Mouse (Mus musculus): ENCODE measurements around the gene Afm.

Gene Afm

GRCm38 (mm10) chr5:90560743-90561142 is 42.0 kb downstream of the Afm start, which contains the start of gene 5830473C10Rik:
TSS of gene 5830473C10Rik (plus strand) at chr5:90561107.
- DNase-seq = no peak

- DNase-seq = no peak
Observed at GRCm38 (mm10) chr5:90561721-90562275, 43.1 kb downstream of the Afm start.

- DNase-seq = no peak
Observed at GRCm38 (mm10) chr5:90562880-90563279, 44.1 kb downstream of the Afm start.

GRCm38 (mm10) chr5:90564161-90564560 is 45.4 kb downstream of the Afm start:
- no peak for DNase-seq

GRCm38 (mm10) chr5:90565205-90565604 is 46.5 kb downstream of the Afm start:
- DNase-seq = no peak

GRCm38 (mm10) chr5:90567788-90568187 is 49.1 kb downstream of the Afm start:
- no peak for DNase-seq

GRCm38 (mm10) chr5:90568338-90568737 is 49.6 kb downstream of the Afm start:
- DNase-seq = no peak

- no peak for DNase-seq
Observed at GRCm38 (mm10) chr5:90571216-90571615, 52.5 kb downstream of the Afm start.

GRCm38 (mm10) chr5:90577751-90578150 is 59.0 kb downstream of the Afm start:
- DNase-seq = no peak

- DNase-seq = no peak
Observed at GRCm38 (mm10) chr5:90579556-90579955, 60.8 kb downstream of the Afm start.

- DNase-seq = no peak
Observed at GRCm38 (mm10) chr5:90582179-90582578, 63.4 kb downstream of the Afm start.

- DNase-seq = no peak
Observed at GRCm38 (mm10) chr5:90584799-90585198, 66.1 kb downstream of the Afm start.

- no peak for DNase-seq
Observed at GRCm38 (mm10) chr5:90586511-90586910, 67.8 kb downstream of the Afm start.

GRCm38 (mm10) chr5:90588104-90588503 is 69.4 kb downstream of the Afm start:
- no peak for DNase-seq

GRCm38 (mm10) chr5:90588708-90589595 is 70.2 kb downstream of the Afm start:
- DNase-seq = peak; percentile 89 to 90

GRCm38 (mm10) chr5:90590676-90591075 is 71.9 kb downstream of the Afm start:
- peak in 1 of 2 experiments; percentile 9 for DNase-seq

- DNase-seq = no peak
Observed at GRCm38 (mm10) chr5:90591936-90592335, 73.2 kb downstream of the Afm start.

- no peak for DNase-seq
Observed at GRCm38 (mm10) chr5:90594945-90595344, 76.2 kb downstream of the Afm start.

- DNase-seq = no peak
Observed at GRCm38 (mm10) chr5:90596155-90596554, 77.4 kb downstream of the Afm start.

GRCm38 (mm10) chr5:90601469-90601868 is 82.7 kb downstream of the Afm start:
- peak; percentile 73 to 81 for DNase-seq

Measured in cerebellum, postnatal 14 days (tissue).